Mouse (Mus musculus) testis, adult 2 months (tissue): Measurements from ENCODE around the gene Myo1e.

Experiments used
- CTCF ChIP-seq: fragments of 200-500 bp; IDR thresholded peaks from 2 replicates; pipeline ENCODE4 v1.5.1; 2012; ENCODE audit warnings: low read depth, mild to moderate bottlenecking, inconsistent platforms, low read length, moderate library complexity; ENCODE audit not compliant: control insufficient read depth, insufficient read depth, insufficient replicate concordance
- POLR2A ChIP-seq: fragments of 200-500 bp; IDR thresholded peaks from 2 replicates; pipeline ENCODE4 v1.6.1; 2012; ENCODE audit warnings: low read depth, mild to moderate bottlenecking, inconsistent platforms, low read length, moderate library complexity; ENCODE audit not compliant: control insufficient read depth

- TF ChIP-seq POLR2A (no peak), CTCF (no peak)
Observed at GRCm38 (mm10) chr9:70422661-70423060, 215.5 kb downstream of the Myo1e start.
